Mouse (Mus musculus) kidney, adult 2 months (tissue): ENCODE measurements at regions not wholly inside any gene's neighbourhood (a gene's known extent, or its start where the extent isn't known, plus 50 kb on each side); places are given as distances from the start of the nearest gene placed in this dataset.
A peak's percentile ranks its signal among the peaks of the same experiment; 100 is the strongest.
"Not testable (repeated sequence)": the region's sequence is repeated elsewhere in the genome, so short reads cannot be mapped to it uniquely, and the experiment has no call there.

Experiments used
- DNase-seq: peaks from one replicate; pipeline ENCODE4 v3.0.0; 2021
- H3K27ac ChIP-seq: fragments of 200-500 bp; 2 replicates; pipeline ENCODE4 v1.5.1; 2012; ENCODE audit warnings: low read depth, low read length, control low read depth, inconsistent platforms; ENCODE audit not compliant: insufficient read depth
- H3K27me3 ChIP-seq: fragments of 200-500 bp; replicated peaks from 2 replicates; pipeline ENCODE4 v1.6.1; 2012; ENCODE audit warnings: mild to moderate bottlenecking, moderate library complexity, low read length, inconsistent platforms; ENCODE audit not compliant: control insufficient read depth, insufficient read depth
- H3K36me3 ChIP-seq: fragments of 200-500 bp; 2 replicates; pipeline ENCODE4 v1.6.1; 2012; ENCODE audit warnings: mild to moderate bottlenecking, moderate library complexity, low read length, inconsistent platforms; ENCODE audit not compliant: control insufficient read depth, insufficient read depth
- H3K4me1 ChIP-seq: fragments of 200-500 bp; 2 replicates; pipeline ENCODE4 v1.6.1; 2011; ENCODE audit warnings: low read length; ENCODE audit not compliant: control insufficient read depth, insufficient read depth
- H3K4me3 ChIP-seq: fragments of 200-500 bp; 2 replicates; pipeline ENCODE4 v1.5.1; 2011; ENCODE audit warnings: mild to moderate bottlenecking, low read depth, low read length, control low read depth; ENCODE audit not compliant: insufficient read depth
- CTCF ChIP-seq: fragments of 200-500 bp; conservative IDR thresholded peaks from 2 replicates; pipeline ENCODE4 v1.5.1; 2011; ENCODE audit warnings: low read depth, mild to moderate bottlenecking, control low read depth, low read length, moderate library complexity, mixed read lengths; ENCODE audit not compliant: insufficient read depth, insufficient read length
- POLR2A ChIP-seq: fragments of 200-500 bp; IDR thresholded peaks from one replicate; pipeline ENCODE4 v1.6.1; 2011; ENCODE audit warnings: low read depth, low read length, control low read depth
- WGBS: fragments of 180-500 bp; shearing (Covaris S2); methylation state at CpG from one replicate; pipeline ENCODE4 v1.1.7; 2018; 5-methylcytosine and 5-hydroxymethylcytosine counted together

DNA sequence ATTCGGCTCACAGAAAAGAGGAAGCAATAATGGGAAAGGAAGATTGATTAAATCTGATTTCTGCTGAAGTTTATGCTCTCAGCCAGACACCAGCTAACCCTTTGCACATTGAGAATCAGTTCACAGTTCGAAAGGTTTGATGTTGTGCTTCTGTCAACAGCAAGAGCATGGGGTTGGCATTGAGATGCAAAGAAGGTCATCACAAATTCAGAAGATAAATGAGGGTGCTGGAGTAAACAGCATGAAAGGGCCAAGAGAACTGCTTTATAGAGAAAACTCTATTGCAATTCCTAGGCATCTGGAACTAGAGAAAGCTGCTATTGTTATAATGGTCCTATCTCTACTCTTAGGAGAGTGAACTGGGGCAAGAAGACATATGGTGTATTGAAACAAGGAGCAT, 250.8 kb downstream of the Rab38 start:
- WGBS: 62% methylated on average over 2 of the region's 2 CpGs
- H3K36me3 ChIP-seq: no peaks in the 10 kb centered on the region
- no peak for TF ChIP-seq CTCF
- H3K27me3 ChIP-seq: no peaks in the 10 kb centered on the region
- H3K27ac ChIP-seq: no peak overlapping the region
- no peak overlapping the region for H3K4me3 ChIP-seq
- no peaks in the 10 kb centered on the region for H3K4me1 ChIP-seq
- no peak for DNase-seq

DNA sequence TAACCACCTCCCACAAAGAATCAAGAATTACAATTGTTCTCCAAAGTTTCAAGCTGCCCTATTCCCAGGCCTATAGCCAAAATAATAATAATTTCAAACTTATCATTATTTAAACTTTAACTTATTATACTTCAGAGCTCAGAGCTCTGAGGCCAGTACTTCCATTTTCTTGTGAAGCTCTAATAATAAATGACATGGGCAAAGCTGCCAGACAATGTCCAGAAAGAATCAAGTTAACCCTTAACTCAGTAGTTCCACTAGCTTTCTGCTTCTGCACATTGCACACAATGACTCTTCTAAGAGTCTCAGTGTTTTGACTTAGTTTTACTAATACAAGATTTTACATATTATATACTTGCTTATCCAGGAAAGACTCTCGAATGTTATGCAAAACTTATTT, 291.0 kb downstream of the Rab38 start:
- DNase-seq: peak; percentile 65
- not testable (repeated sequence) for H3K4me1 ChIP-seq, H3K36me3 ChIP-seq, H3K27me3 ChIP-seq, H3K4me3 ChIP-seq, H3K27ac ChIP-seq
- 66% methylated on average over 1 of the region's 1 CpGs for WGBS

DNA sequence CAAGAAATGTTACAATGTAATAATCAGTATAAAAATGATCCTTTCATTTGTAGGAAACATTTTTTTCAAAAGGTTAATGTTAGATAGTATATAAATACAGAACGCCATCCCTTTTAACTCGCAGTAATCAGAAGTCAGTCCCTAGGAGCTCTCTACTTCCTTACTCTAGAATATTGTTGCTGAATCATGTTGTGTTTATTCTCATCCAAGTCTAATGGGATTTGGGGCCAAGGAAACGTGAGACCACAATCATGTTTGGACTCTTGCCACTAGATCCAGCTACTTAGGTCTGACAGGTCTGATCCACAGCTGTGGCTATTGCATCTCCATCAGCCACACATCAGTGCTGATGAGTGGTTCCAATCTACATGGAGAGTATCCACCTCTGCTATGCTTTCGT, 304.4 kb downstream of the Rab38 start:
- no peak overlapping the region for H3K4me3 ChIP-seq
- no peak overlapping the region for H3K27ac ChIP-seq
- WGBS: 79% methylated on average over 4 of the region's 4 CpGs
- H3K4me1 ChIP-seq: no peaks in the 10 kb centered on the region
- H3K27me3 ChIP-seq: no peaks in the 10 kb centered on the region; the same call in 1 of the 2 replicates
- TF ChIP-seq CTCF: no peak
- no peak for TF ChIP-seq POLR2A
- H3K36me3 ChIP-seq: no peaks in the 10 kb centered on the region
- no peak for DNase-seq

DNA sequence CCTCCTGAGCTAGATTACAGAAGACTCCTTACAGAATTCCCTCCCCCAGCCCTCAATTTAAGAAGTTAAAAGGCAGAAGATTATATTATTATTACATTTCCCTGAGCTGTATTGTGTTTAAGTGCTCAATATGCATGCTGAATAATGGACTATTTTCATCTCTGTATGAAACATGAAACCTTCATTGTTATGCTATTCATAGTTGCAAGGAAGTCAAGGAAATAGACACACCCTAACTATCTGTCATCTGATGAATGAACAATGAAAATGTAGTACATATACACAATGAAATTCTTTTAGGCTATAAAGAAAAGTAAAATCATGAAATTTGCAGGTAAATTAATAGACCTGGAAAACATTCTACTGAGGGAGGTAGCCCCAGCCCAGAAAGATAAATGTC, 305.7 kb downstream of the Rab38 start:
- no peak for TF ChIP-seq CTCF
- TF ChIP-seq POLR2A: no peak

DNA sequence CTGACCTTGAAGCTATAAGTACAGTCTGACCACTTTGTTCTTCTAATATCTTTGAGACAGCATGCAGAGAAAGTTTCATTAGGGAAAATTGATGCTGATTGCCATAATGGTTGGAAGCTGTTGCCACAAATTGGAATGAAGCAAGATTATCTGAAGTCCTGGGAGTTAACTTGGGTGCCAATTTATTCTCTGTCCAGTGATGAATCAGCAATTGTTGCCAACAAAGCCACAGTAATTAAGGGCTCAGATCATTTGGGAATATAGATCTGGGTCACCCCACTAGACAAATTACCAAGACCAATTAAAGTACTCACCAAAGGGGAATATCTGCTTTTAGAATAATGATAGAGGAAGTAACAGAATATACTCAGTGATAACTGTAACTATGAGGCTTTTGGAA, 347.3 kb downstream of the Rab38 start:
- Histone ChIP-seq H3K4me1 (no peaks in the 10 kb centered on the region), H3K36me3 (no peaks in the 10 kb centered on the region), H3K27ac (no peak overlapping the region), H3K27me3 (no peaks in the 10 kb centered on the region), H3K4me3 (no peak overlapping the region)
- DNase-seq: no peak
- TF ChIP-seq POLR2A (no peak), CTCF (no peak)

More for the DNA sequence above, 305.7 kb downstream of the Rab38 start:
- H3K27me3 ChIP-seq: no peaks in the 10 kb centered on the region; the same call in 1 of the 2 replicates
- H3K4me1 ChIP-seq: no peaks in the 10 kb centered on the region
- DNase-seq: no peak
- H3K36me3 ChIP-seq: no peaks in the 10 kb centered on the region
- H3K27ac ChIP-seq: no peak overlapping the region
- no peak overlapping the region for H3K4me3 ChIP-seq

DNA sequence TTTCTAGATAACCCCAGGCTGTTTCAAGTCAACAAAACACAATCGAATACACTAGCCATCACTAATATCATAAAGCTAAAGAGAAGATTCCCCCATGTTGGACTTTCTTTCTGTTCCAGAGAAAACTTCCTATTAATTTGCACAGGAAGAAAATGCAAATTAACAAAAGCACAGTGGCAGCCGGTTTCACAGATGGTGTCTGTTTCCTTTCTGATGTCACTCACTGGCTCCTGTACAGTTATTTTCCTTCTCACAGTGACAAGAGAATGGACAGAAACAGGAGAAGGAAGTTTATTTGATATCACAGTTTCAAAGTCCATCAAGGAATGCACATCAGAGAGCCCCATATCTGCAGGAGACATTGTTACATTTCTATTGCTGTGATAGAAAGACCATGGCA, 352.8 kb downstream of the Rab38 start:
- DNase-seq: no peak
- no peaks in the 10 kb centered on the region for H3K4me1 ChIP-seq
- WGBS: 74% methylated on average over 2 of the region's 2 CpGs
- H3K36me3 ChIP-seq: no peaks in the 10 kb centered on the region
- TF ChIP-seq CTCF: no peak
- no peak for TF ChIP-seq POLR2A
- H3K27me3 ChIP-seq: no peaks in the 10 kb centered on the region
- no peak overlapping the region for H3K27ac ChIP-seq
- H3K4me3 ChIP-seq: no peak overlapping the region

DNA sequence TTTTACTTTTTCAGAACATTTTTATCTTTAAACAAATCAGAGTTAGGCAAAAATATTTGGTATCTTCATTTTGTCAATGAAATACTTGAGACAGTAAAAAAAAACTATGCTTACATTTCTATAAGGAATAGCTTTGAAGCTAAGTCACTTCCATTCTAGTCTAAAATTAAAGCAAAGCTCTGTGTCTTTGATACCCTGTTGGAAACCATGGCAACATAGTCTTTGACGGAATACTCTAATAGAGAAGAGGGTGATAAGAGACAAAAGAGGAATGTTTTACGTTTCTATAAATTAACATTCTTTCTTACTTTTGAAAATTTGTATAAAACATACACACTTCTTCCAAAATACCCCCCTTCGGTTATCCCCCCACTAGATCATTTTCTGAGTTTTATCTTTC, 378.1 kb downstream of the Rab38 start:
- 82% methylated on average over 3 of the region's 3 CpGs for WGBS
- no peaks in the 10 kb centered on the region for H3K4me1 ChIP-seq
- no peak for DNase-seq
- no peak overlapping the region for H3K4me3 ChIP-seq
- H3K27ac ChIP-seq: no peak overlapping the region
- H3K36me3 ChIP-seq: no peaks in the 10 kb centered on the region
- H3K27me3 ChIP-seq: no peaks in the 10 kb centered on the region
- TF ChIP-seq POLR2A (no peak), CTCF (no peak)

DNA sequence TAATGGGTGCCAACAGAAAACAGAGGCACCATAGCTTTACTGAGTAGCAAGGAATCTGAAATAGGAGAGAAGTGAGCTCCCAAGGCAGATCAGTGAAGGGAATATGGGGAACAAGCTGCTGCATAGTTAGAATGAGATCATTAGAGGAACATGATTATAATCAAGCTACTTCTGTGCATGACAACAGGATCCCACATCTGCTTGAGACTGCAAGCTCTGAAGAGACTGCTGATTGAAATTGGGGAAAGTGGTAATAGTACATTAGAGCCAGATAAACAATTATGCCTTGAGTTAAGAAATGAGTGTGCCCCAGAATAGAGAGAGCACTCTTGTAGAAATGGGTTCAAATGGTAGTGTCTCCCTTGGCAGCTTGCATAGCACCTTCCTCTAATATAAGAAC, 380.1 kb downstream of the Rab38 start:
- no peak for TF ChIP-seq CTCF
- no peak for TF ChIP-seq POLR2A
- Histone ChIP-seq H3K27me3 (no peaks in the 10 kb centered on the region), H3K4me3 (no peak overlapping the region), H3K36me3 (no peaks in the 10 kb centered on the region), H3K27ac (no peak overlapping the region), H3K4me1 (no peaks in the 10 kb centered on the region)
- DNase-seq: no peak
